Mouse (Mus musculus) megakaryocyte, adult 5-6 weeks (primary cell): ENCODE data around the gene Smg5. TPM values are rescaled to one million over a fixed set of nuclear protein-coding genes. Genes with fewer than 3 reads are reported as not detected.
A peak's percentile ranks its signal among the peaks of the same experiment; 100 is the strongest.
"Not testable (repeated sequence)": the region's sequence is repeated elsewhere in the genome, so short reads cannot be mapped to it uniquely, and the experiment has no call there.

Experiments
- ATAC-seq: 2 replicates; pipeline ENCODE4 v1.8.0; 2016; ENCODE audit warnings: mild to moderate bottlenecking, inconsistent platforms; ENCODE audit not compliant: poor library complexity, severe bottlenecking
- total RNA-seq, 2 experiments: library from RNA; stranded (forward) in 1 of 2; stranded (reverse) in 1 of 2; fragments of 153-499, 151-499 nt in 1 of 2; fragments of 221-1000, 200-1000 nt in 1 of 2; gene quantifications; 2 replicates each; pipeline versions ENCODE4 v1.2.3 to v1.2.4; 2015 to 2017

Gene Smg5
- 20.6 and 21.1 TPM in 2 replicates for total RNA-seq (2015)
- 34.5 and 48.0 TPM in 2 replicates for total RNA-seq (2017)

GRCm38 (mm10) chr3:88336058-88337013, at the start of gene Smg5, which contains the start of gene Tmem79:
Gene Smg5, plus strand, starts transcription at chr3:88336260.
Gene Tmem79, minus strand, starts transcription at chr3:88336148.
- peak; percentile 90 for ATAC-seq

- ATAC-seq, result no peak
Measured at GRCm38 (mm10) chr3:88287110-88287509, 49.0 kb upstream of the Smg5 start, which contains the start of gene Gm38392. Gene Gm38392, minus strand, starts transcription at chr3:88287210.

GRCm38 (mm10) chr3:88288133-88288713, 47.8 kb upstream of the Smg5 start:
- ATAC-seq, result not testable (repeated sequence)

- ATAC-seq, result no peak
Measured at GRCm38 (mm10) chr3:88291970-88292369, 44.1 kb upstream of the Smg5 start.

- ATAC-seq, result not testable (repeated sequence)
Measured at GRCm38 (mm10) chr3:88295272-88295671, 40.8 kb upstream of the Smg5 start.

GRCm38 (mm10) chr3:88296110-88296560, 39.9 kb upstream of the Smg5 start:
- ATAC-seq, result no peak

- peak; percentile 91 for ATAC-seq
Measured at GRCm38 (mm10) chr3:88296561-88297318, 39.3 kb upstream of the Smg5 start, which contains the start of the genes Tsacc and Cct3. Gene Tsacc, minus strand, starts transcription at chr3:88296999. Gene Cct3, plus strand, starts transcription at chr3:88297116.

- peak; percentile 17 for ATAC-seq
Measured at GRCm38 (mm10) chr3:88297321-88297851, 38.7 kb upstream of the Smg5 start.

- ATAC-seq, result no peak
Measured at GRCm38 (mm10) chr3:88299172-88299571, 36.9 kb upstream of the Smg5 start.

GRCm38 (mm10) chr3:88324951-88325405, 11.1 kb upstream of the Smg5 start, which contains the start of gene Glmp:
Gene Glmp, plus strand, starts transcription at chr3:88325023.
- peak; percentile 94 for ATAC-seq

- ATAC-seq, result no peak
Measured at GRCm38 (mm10) chr3:88328956-88329355, 7.1 kb upstream of the Smg5 start.

GRCm38 (mm10) chr3:88331282-88331681, 4.8 kb upstream of the Smg5 start:
- 0 out of 2 replicates have a peak, but pooled peaks have one; percentile 44 for ATAC-seq

- no peak for ATAC-seq
Measured at GRCm38 (mm10) chr3:88334029-88334658, 1.9 kb upstream of the Smg5 start.

- ATAC-seq, result no peak
Measured at GRCm38 (mm10) chr3:88334902-88335435, 1.1 kb upstream of the Smg5 start.

GRCm38 (mm10) chr3:88335436-88336053, 515 bp upstream of the Smg5 start:
- ATAC-seq, result peak; percentile 52

- ATAC-seq, result peak; percentile 20
Measured at GRCm38 (mm10) chr3:88337367-88338020, 1.4 kb downstream of the Smg5 start.

- no peak for ATAC-seq
Measured at GRCm38 (mm10) chr3:88338316-88338715, 2.3 kb downstream of the Smg5 start.

- ATAC-seq, result no peak
Measured at GRCm38 (mm10) chr3:88339006-88339405, 2.9 kb downstream of the Smg5 start.

- no peak for ATAC-seq
Measured at GRCm38 (mm10) chr3:88350732-88351131, 14.7 kb downstream of the Smg5 start.
